Mouse (Mus musculus) midbrain, embryonic 13.5 days (tissue): ENCODE measurements around the gene Slc25a30. TPM values are rescaled to one million over a fixed set of nuclear protein-coding genes. Genes with fewer than 3 reads are reported as not detected.
"Not testable (repeated sequence)": the region's sequence is repeated elsewhere in the genome, so short reads cannot be mapped to it uniquely, and the experiment has no call there.

ENCODE experiments used
- ATAC-seq: fragments of 200-750 bp; cut with Nextera tagmentation; 2 replicates; pipeline ENCODE4 v1.8.0; 2017; ENCODE audit warnings: mild to moderate bottlenecking, moderate TSS enrichment, moderate library complexity
- H3K27ac ChIP-seq: fragments of 300-500 bp; sonication (generic); 2 replicates; pipeline ENCODE4 v1.5.1; 2015; ENCODE audit warnings: inconsistent platforms, mild to moderate bottlenecking, moderate library complexity
- H3K27me3 ChIP-seq: fragments of 300-500 bp; sonication (generic); 2 replicates; pipeline ENCODE4 v1.6.1; 2015; ENCODE audit warnings: mild to moderate bottlenecking, inconsistent platforms
- H3K36me3 ChIP-seq: fragments of 300-500 bp; sonication (generic); 2 replicates; pipeline ENCODE4 v1.6.1; 2015; ENCODE audit warnings: mild to moderate bottlenecking, inconsistent platforms
- H3K4me1 ChIP-seq: fragments of 300-500 bp; sonication (generic); replicated peaks from 2 replicates; pipeline ENCODE4 v1.6.1; 2015; ENCODE audit warnings: inconsistent platforms
- H3K4me2 ChIP-seq: fragments of 300-500 bp; sonication (generic); replicated peaks from 2 replicates; pipeline ENCODE4 v1.6.1; 2015; ENCODE audit warnings: moderate library complexity, mild to moderate bottlenecking, inconsistent platforms
- H3K4me3 ChIP-seq: fragments of 300-500 bp; sonication (generic); replicated peaks from 2 replicates; pipeline ENCODE4 v1.5.1; 2015; ENCODE audit warnings: mild to moderate bottlenecking, inconsistent platforms
- H3K9ac ChIP-seq: fragments of 300-500 bp; sonication (generic); replicated peaks from 2 replicates; pipeline ENCODE4 v1.6.1; 2015; ENCODE audit warnings: mild to moderate bottlenecking, inconsistent platforms
- H3K9me3 ChIP-seq: fragments of 300-500 bp; sonication (generic); 2 replicates; pipeline ENCODE4 v1.6.1; 2016; ENCODE audit warnings: mild to moderate bottlenecking, inconsistent platforms
- WGBS: fragments of 180-500 bp; shearing (Covaris S2); methylation state at CpG from one replicate; pipeline ENCODE4 v1.1.7; 2015; 5-methylcytosine and 5-hydroxymethylcytosine counted together
- polyA plus RNA-seq: library from polyadenylated mRNA; unstranded; fragments of >200 nt; fragmentation: Nextera tagmentation; extraction: Ambion mirVana; gene quantifications from 2 replicates; pipeline ENCODE4 v1.2.1, GENCODE M21; 2015

Slc25a30 gene
- polyA plus RNA-seq = 9.4 and 11.8 TPM in 2 replicates

- ATAC-seq = peak; percentile 99
- H3K4me1 ChIP-seq = peaks cover 11% of the 10 kb centered on the region; the same call in 1 of the 2 replicates
- peak within 1 kb of the TSS; percentile 75 for H3K4me3 ChIP-seq
- peaks cover 16% of the 10 kb centered on the region for H3K27me3 ChIP-seq
- 7% methylated on average over 51 of the region's 51 CpGs for WGBS
- no peaks in the 10 kb centered on the region for H3K9me3 ChIP-seq
- peak within 1 kb of the TSS; percentile 70 for H3K4me2 ChIP-seq
- H3K36me3 ChIP-seq = no peaks in the 10 kb centered on the region
- peak within 1 kb of the TSS; percentile 95 for H3K27ac ChIP-seq
- peak within 1 kb of the TSS; percentile 86 for H3K9ac ChIP-seq
Observed at GRCm38 (mm10) chr14:75786868-75787793, at the start of gene Slc25a30. TSS of gene Slc25a30 (minus strand) at chr14:75787037.

GRCm38 (mm10) chr14:75836579-75836978 lies 49.7 kb upstream of the Slc25a30 start:
- H3K4me1 ChIP-seq = peaks cover 29% of the 10 kb centered on the region
- no peak for ATAC-seq

GRCm38 (mm10) chr14:75834739-75835381 lies 48.0 kb upstream of the Slc25a30 start:
- Histone ChIP-seq H3K9ac (peak overlapping the region; percentile 68), H3K4me3 (peak overlapping the region; percentile 45), H3K36me3 (no peaks in the 10 kb centered on the region), H3K4me2 (peak overlapping the region; percentile 88), H3K27ac (peak overlapping the region; percentile 77), H3K9me3 (no peaks in the 10 kb centered on the region), H3K27me3 (no peaks in the 10 kb centered on the region), H3K4me1 (peaks cover 29% of the 10 kb centered on the region)
- ATAC-seq = peak; percentile 49
- WGBS = under 1% methylated on average over 16 of the region's 16 CpGs

More at GRCm38 (mm10) chr14:75836579-75836978, 49.7 kb upstream of the Slc25a30 start:
- Histone ChIP-seq H3K27me3 (no peaks in the 10 kb centered on the region), H3K4me3 (no peak overlapping the region), H3K9me3 (no peaks in the 10 kb centered on the region), H3K36me3 (no peaks in the 10 kb centered on the region), H3K9ac (no peak overlapping the region), H3K4me2 (no peak overlapping the region), H3K27ac (no peak overlapping the region)
- whole genome bisulfite sequencing = 94% methylated on average over 3 of the region's 3 CpGs

- WGBS = under 1% methylated on average over 10 of the region's 10 CpGs
- Histone ChIP-seq H3K4me2 (peak overlapping the region; percentile 88), H3K9me3 (no peaks in the 10 kb centered on the region), H3K9ac (peak overlapping the region; percentile 68), H3K4me1 (peaks cover 29% of the 10 kb centered on the region), H3K4me3 (peak overlapping the region; percentile 45), H3K36me3 (no peaks in the 10 kb centered on the region), H3K27ac (peak overlapping the region; percentile 77), H3K27me3 (no peaks in the 10 kb centered on the region)
- ATAC-seq = peak; percentile 79
Observed at GRCm38 (mm10) chr14:75834251-75834738, 47.5 kb upstream of the Slc25a30 start.

- peak; percentile 24 for ATAC-seq
- H3K4me3 ChIP-seq = peak overlapping the region; percentile 45
- peak overlapping the region; percentile 88 for H3K4me2 ChIP-seq
- WGBS = 7% methylated on average over 12 of the region's 12 CpGs
- H3K27me3 ChIP-seq = peaks cover 4% of the 10 kb centered on the region
- H3K9me3 ChIP-seq = no peaks in the 10 kb centered on the region
- H3K27ac ChIP-seq = peak overlapping the region; percentile 77
- H3K4me1 ChIP-seq = peaks cover 34% of the 10 kb centered on the region
- no peaks in the 10 kb centered on the region for H3K36me3 ChIP-seq
- H3K9ac ChIP-seq = 0 out of 2 replicates have a peak overlapping the region, but pooled peaks have one; percentile 68
Observed at GRCm38 (mm10) chr14:75833546-75834250, 46.9 kb upstream of the Slc25a30 start.

- H3K36me3 ChIP-seq = no peaks in the 10 kb centered on the region
- no peak for ATAC-seq
- no peak overlapping the region for H3K9ac ChIP-seq
- H3K4me1 ChIP-seq = peaks cover 39% of the 10 kb centered on the region
- H3K27me3 ChIP-seq = peaks cover 11% of the 10 kb centered on the region
- H3K9me3 ChIP-seq = no peaks in the 10 kb centered on the region
- peak overlapping the region; percentile 88 for H3K4me2 ChIP-seq
- WGBS = 16% methylated on average over 4 of the region's 4 CpGs
- no peak overlapping the region for H3K4me3 ChIP-seq
- no peak overlapping the region for H3K27ac ChIP-seq
Observed at GRCm38 (mm10) chr14:75832982-75833381, 46.1 kb upstream of the Slc25a30 start.

GRCm38 (mm10) chr14:75832031-75832430 lies 45.2 kb upstream of the Slc25a30 start:
- Histone ChIP-seq H3K4me2 (no peak overlapping the region), H3K27me3 (peaks cover 17% of the 10 kb centered on the region), H3K27ac (no peak overlapping the region), H3K9ac (no peak overlapping the region), H3K4me3 (no peak overlapping the region), H3K36me3 (no peaks in the 10 kb centered on the region), H3K4me1 (peaks cover 39% of the 10 kb centered on the region), H3K9me3 (no peaks in the 10 kb centered on the region)
- 96% methylated on average over 2 of the region's 2 CpGs for WGBS
- ATAC-seq = no peak

GRCm38 (mm10) chr14:75829817-75830216 lies 43.0 kb upstream of the Slc25a30 start:
- not testable (repeated sequence) for ATAC-seq

GRCm38 (mm10) chr14:75828866-75829806 lies 42.3 kb upstream of the Slc25a30 start:
- WGBS = 7% methylated on average over 32 of the region's 32 CpGs
- Histone ChIP-seq H3K36me3 (no peaks in the 10 kb centered on the region), H3K9me3 (no peaks in the 10 kb centered on the region), H3K27ac (peak overlapping the region; percentile 10; the same call in 1 of the 2 replicates), H3K4me1 (peaks cover 24% of the 10 kb centered on the region), H3K9ac (no peak overlapping the region), H3K27me3 (peaks cover 17% of the 10 kb centered on the region), H3K4me2 (peak overlapping the region; percentile 54), H3K4me3 (peak overlapping the region; percentile 33)
- peak; percentile 47 for ATAC-seq

More at GRCm38 (mm10) chr14:75829817-75830216, 43.0 kb upstream of the Slc25a30 start:
- Histone ChIP-seq H3K4me1 (peaks cover 31% of the 10 kb centered on the region), H3K27ac (peak overlapping the region; percentile 10; the same call in 1 of the 2 replicates), H3K27me3 (peaks cover 17% of the 10 kb centered on the region)
- not testable (repeated sequence) for H3K9me3 ChIP-seq, H3K4me2 ChIP-seq, H3K9ac ChIP-seq, H3K4me3 ChIP-seq, H3K36me3 ChIP-seq
- 65% methylated on average over 14 of the region's 14 CpGs for WGBS

GRCm38 (mm10) chr14:75828221-75828620 lies 41.4 kb upstream of the Slc25a30 start:
- 0 out of 2 replicates have a peak overlapping the region, but pooled peaks have one; percentile 33 for H3K4me3 ChIP-seq
- no peak overlapping the region for H3K9ac ChIP-seq
- WGBS = 45% methylated on average over 11 of the region's 11 CpGs

More at GRCm38 (mm10) chr14:75828221-75828620, 41.4 kb upstream of the Slc25a30 start:
- Histone ChIP-seq H3K27ac (no peak overlapping the region), H3K36me3 (no peaks in the 10 kb centered on the region), H3K4me2 (peak overlapping the region; percentile 54; the same call in 1 of the 2 replicates), H3K4me1 (peaks cover 15% of the 10 kb centered on the region), H3K9me3 (no peaks in the 10 kb centered on the region), H3K27me3 (peaks cover 17% of the 10 kb centered on the region)
- 0 out of 2 replicates have a peak, but pooled peaks have one; percentile 15 for ATAC-seq
